Mouse (Mus musculus): ENCODE data around the gene Hdhd5. TPM values are rescaled to one million over a fixed set of nuclear protein-coding genes. Genes with fewer than 3 reads are reported as not detected.

The Hdhd5 gene
- polyA plus RNA-seq, 1 experiment, result 62.4 TPM

GRCm38 (mm10) chr6:120461217-120461616 is 69.9 kb downstream of the Hdhd5 start:
- WGBS, result 89% methylated on average over 15 of the region's 15 CpGs
- Histone ChIP-seq H3K4me3 (ENCODE audit: control insufficient read depth, insufficient read depth, low read length) (no peak overlapping the region), H3K4me1 (replicated peaks; ENCODE audit: control insufficient read depth, insufficient read depth, low read length) (peaks cover 11% of the 10 kb centered on the region), H3K36me3 (ENCODE audit: control insufficient read depth, insufficient read depth, low read length) (no peaks in the 10 kb centered on the region), H3K27me3 (ENCODE audit: control insufficient read depth, insufficient read depth, low read length) (no peaks in the 10 kb centered on the region), H3K27ac (ENCODE audit: control insufficient read depth, insufficient read depth, low read length) (no peak overlapping the region)
- no peak for TF ChIP-seq POLR2A (IDR thresholded peaks at IDR 0.05; ENCODE audit: control insufficient read depth, extremely low read depth, insufficient read depth, low read length, poor library complexity)
- no peak for TF ChIP-seq CTCF (IDR thresholded peaks at IDR 0.05; ENCODE audit: borderline replicate concordance, control insufficient read depth, extremely low read depth, insufficient read depth, low read length, poor library complexity)
- no peak for DNase-seq

Other genes with a start within 250 kb of the Hdhd5 start
- gene D330020A13Rik, start 237.0 kb downstream of the Hdhd5 start, polyA plus RNA-seq (2012; rRNA removed), result not detected in 2 replicates
- 0.57 and 0.66 TPM in 2 replicates for gene B4galnt3, start 236.8 kb downstream of the Hdhd5 start, polyA plus RNA-seq (2012; rRNA removed)
- 12.9 and 13.2 TPM in 2 replicates for gene Kdm5a, start 167.2 kb downstream of the Hdhd5 start, polyA plus RNA-seq (2012; rRNA removed)
- 7.6 and 7.8 TPM in 2 replicates for gene Ccdc77, start 166.9 kb downstream of the Hdhd5 start, polyA plus RNA-seq (2012; rRNA removed)
- gene Il17ra, start 68.1 kb downstream of the Hdhd5 start, polyA plus RNA-seq (2012; rRNA removed), result 198 and 199 TPM in 2 replicates
- 1.2 and 1.4 TPM in 2 replicates for gene Tmem121b, start 37.5 kb downstream of the Hdhd5 start, polyA plus RNA-seq (2012; rRNA removed)
- 1.6 and 2.1 TPM in 2 replicates for gene Cecr2, start 135.1 kb upstream of the Hdhd5 start, polyA plus RNA-seq (2012; rRNA removed)
- gene Slc25a18, start 242.3 kb upstream of the Hdhd5 start, polyA plus RNA-seq (2012; rRNA removed), result 0.12 and 0.14 TPM in 2 replicates